8 mouse cellular contexts compared by ENCODE assay signal in genomic region chr2:128122491-128122890, GRCm38 (mm10). TPM values are rescaled to one million over a fixed set of nuclear protein-coding genes. Genes with fewer than 3 reads are reported as not detected.
DNase-seq lines count a peak whose midpoint lies in the region; ATAC-seq lines count a peak whose summit lies in the region.

No protein-coding gene starts in this region.

- H3K36me3 ChIP-seq in heart, embryonic 10.5 days: no peaks in the 10 kb centered on the region
- no peaks in the 10 kb centered on the region for H3K36me3 ChIP-seq in kidney, embryonic 14.5 days (ENCODE audit: control insufficient read depth, insufficient read depth, low read length)
- no peaks in the 10 kb centered on the region for H3K36me3 ChIP-seq in liver, embryonic 16.5 days (ENCODE audit: control insufficient read depth, insufficient read depth)
- no peaks in the 10 kb centered on the region for H3K36me3 ChIP-seq in neural tube, embryonic 11.5 days (ENCODE audit: control insufficient read depth, insufficient read depth, low read length)

- H3K4me2 ChIP-seq in kidney, embryonic 14.5 days (replicated peaks; ENCODE audit: low read depth, low read length): peak overlapping the region; percentile 96
- H3K4me2 ChIP-seq in liver, embryonic 16.5 days (ENCODE audit: low read depth, low read length): peak overlapping the region; percentile 92
- peak overlapping the region; percentile 99 for H3K4me2 ChIP-seq in neural tube, embryonic 11.5 days (ENCODE audit: low read depth)

- H3K4me3 ChIP-seq in heart, embryonic 10.5 days: peak overlapping the region; percentile 91
- H3K4me3 ChIP-seq in kidney, embryonic 14.5 days (ENCODE audit: low read length): peak overlapping the region; percentile 16
- 0 out of 2 replicates have a peak overlapping the region, but pooled peaks have one; percentile 11 for H3K4me3 ChIP-seq in liver, embryonic 16.5 days (ENCODE audit: low read depth, low read length)
- no peak overlapping the region; the same call in 1 of the 2 replicates for H3K4me3 ChIP-seq in neural tube, embryonic 11.5 days (ENCODE audit: low read depth, low read length)

- H3K9ac ChIP-seq in kidney, embryonic 14.5 days (ENCODE audit: low read depth, low read length): no peak overlapping the region
- H3K9ac ChIP-seq in liver, embryonic 16.5 days (ENCODE audit: low read depth, low read length): no peak overlapping the region
- no peak overlapping the region; the same call in 1 of the 2 replicates for H3K9ac ChIP-seq in neural tube, embryonic 11.5 days (ENCODE audit: low read length)

- H3K27me3 ChIP-seq in heart, embryonic 10.5 days (ENCODE audit: insufficient read depth, poor library complexity, severe bottlenecking): peaks cover 15% of the 10 kb centered on the region
- peaks cover 6% of the 10 kb centered on the region; the same call in 1 of the 2 replicates for H3K27me3 ChIP-seq in kidney, embryonic 14.5 days (ENCODE audit: control insufficient read depth, insufficient read depth, low read length)
- H3K27me3 ChIP-seq in liver, embryonic 16.5 days (ENCODE audit: control insufficient read depth, insufficient read depth, low read depth, low read length): peaks cover 45% of the 10 kb centered on the region
- H3K27me3 ChIP-seq in neural tube, embryonic 11.5 days (ENCODE audit: control insufficient read depth, insufficient read depth, low read length): peaks cover 28% of the 10 kb centered on the region

- peaks cover 36% of the 10 kb centered on the region for H3K4me1 ChIP-seq in heart, embryonic 10.5 days
- peaks cover 26% of the 10 kb centered on the region for H3K4me1 ChIP-seq in kidney, embryonic 14.5 days (ENCODE audit: control insufficient read depth, insufficient read depth, low read length)
- peaks cover 20% of the 10 kb centered on the region for H3K4me1 ChIP-seq in liver, embryonic 16.5 days (ENCODE audit: control insufficient read depth, low read depth, low read length)
- peaks cover 19% of the 10 kb centered on the region; the same call in 1 of the 2 replicates for H3K4me1 ChIP-seq in neural tube, embryonic 11.5 days (ENCODE audit: control insufficient read depth, insufficient read depth, low read length)

- DNase-seq in spleen, adult 18-20 months: peak; percentile 34 to 61
- DNase-seq in spleen, adult 12 weeks (ENCODE audit: low spot score): no peak
- peak; percentile 83 for DNase-seq in embryo, embryonic 11 days
- no peak for DNase-seq in heart, embryonic 10.5 days (ENCODE audit: low spot score)
- DNase-seq in neural tube, embryonic 11.5 days (ENCODE audit: low spot score): peak; percentile 65
- DNase-seq in thymus, adult 18-20 months: peak; percentile 48 to 53

- WGBS in heart, embryonic 10.5 days: 1% methylated on average over 9 of the region's 9 CpGs
- under 1% methylated on average over 9 of the region's 9 CpGs for WGBS in kidney, embryonic 14.5 days
- WGBS in liver, embryonic 16.5 days (ENCODE audit: insufficient replicate concordance): 2% methylated on average over 9 of the region's 9 CpGs
- WGBS in neural tube, embryonic 11.5 days: 3% methylated on average over 9 of the region's 9 CpGs

- H3K9me3 ChIP-seq in heart, embryonic 10.5 days: no peaks in the 10 kb centered on the region
- H3K9me3 ChIP-seq in kidney, embryonic 14.5 days (ENCODE audit: control insufficient read depth, low read length): no peaks in the 10 kb centered on the region
- H3K9me3 ChIP-seq in liver, embryonic 16.5 days (replicated peaks; ENCODE audit: control insufficient read depth, low read length): no peaks in the 10 kb centered on the region
- H3K9me3 ChIP-seq in neural tube, embryonic 11.5 days (ENCODE audit: control insufficient read depth, low read length): no peaks in the 10 kb centered on the region

- peak overlapping the region; percentile 59; the same call in 1 of the 2 replicates for H3K27ac ChIP-seq in heart, embryonic 10.5 days
- no peak overlapping the region for H3K27ac ChIP-seq in kidney, embryonic 14.5 days (ENCODE audit: low read depth, low read length)
- no peak overlapping the region for H3K27ac ChIP-seq in liver, embryonic 16.5 days (ENCODE audit: low read length)
- H3K27ac ChIP-seq in neural tube, embryonic 11.5 days (ENCODE audit: low read depth, low read length): no peak overlapping the region

- ATAC-seq in kidney, embryonic 14.5 days (ENCODE audit: low FRiP score, low TSS enrichment): no peak
- ATAC-seq in liver, embryonic 16.5 days (ENCODE audit: low read depth): no peak
- no peak for ATAC-seq in neural tube, embryonic 11.5 days (ENCODE audit: insufficient read depth, low FRiP score, low TSS enrichment)

RNA-seq across cellular contexts. Expression of gene Bcl2l11, which starts 3.3 kb away (rescaled TPM):
- 16.9 and 17.4 TPM in 2 replicates for polyA plus RNA-seq in heart, embryonic 10.5 days (2016; fragmentation: Nextera tagmentation; extraction: Ambion mirVana)
- 20.0 and 31.6 TPM in 2 replicates for polyA plus RNA-seq in kidney, embryonic 14.5 days (2014; fragmentation: Nextera tagmentation; extraction: Ambion mirVana)
- polyA plus RNA-seq in liver, embryonic 16.5 days (2015; fragmentation: Nextera tagmentation; extraction: Ambion mirVana): 5.5 and 6.0 TPM in 2 replicates
- polyA plus RNA-seq in neural tube, embryonic 11.5 days (2014; fragmentation: Nextera tagmentation; extraction: Ambion mirVana): 17.3 and 19.5 TPM in 2 replicates

Comparison
In these comparisons a context has a peak if more than half of its experiments do, and no peak if none do; other contexts are left out.
1. DNase-seq: peak in spleen, adult 18-20 months (2 of 2), embryo, embryonic 11 days (single experiment), neural tube, embryonic 11.5 days (single experiment) and thymus, adult 18-20 months (2 of 2); none in spleen, adult 12 weeks (single experiment) and heart, embryonic 10.5 days (single experiment).
2. Peak in every context shown above with its lines, with median percentiles within 50 percentile points of each other: H3K4me2 ChIP-seq.